Mouse (Mus musculus) ES-CJ7 (cell line): ENCODE measurements around the gene Gm21818.
"Not testable (repeated sequence)": the region's sequence is repeated elsewhere in the genome, so short reads cannot be mapped to it uniquely, and the experiment has no call there.

Experiments
- DNase-seq: peaks from one replicate; pipeline ENCODE4 v3.0.0; 2011; ENCODE audit warnings: low read depth, low spot score

Gm21818 gene

DNA sequence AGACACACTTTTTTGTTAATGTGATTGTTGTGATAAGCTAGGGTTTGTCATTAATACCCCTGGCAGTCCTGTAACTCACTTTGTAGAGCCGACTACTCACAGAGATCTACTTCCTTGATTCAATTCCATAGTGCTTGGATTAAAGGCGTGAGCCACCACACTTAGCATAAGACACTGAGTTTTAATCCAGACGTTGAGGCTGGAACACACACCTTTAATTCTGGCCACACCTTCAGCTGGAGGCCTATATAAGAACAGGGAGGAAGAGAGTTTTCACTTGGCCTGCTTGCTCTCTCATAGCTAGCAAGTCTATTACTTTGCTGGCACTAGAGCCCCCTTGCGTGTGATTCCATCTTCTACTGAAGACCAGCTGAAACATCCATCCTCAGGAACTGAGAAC, at the start of gene Gm21818:
Gene Gm21818, plus strand, starts transcription at position 301 of the 400 bp plus-strand sequence.
- not testable (repeated sequence) for DNase-seq

DNA sequence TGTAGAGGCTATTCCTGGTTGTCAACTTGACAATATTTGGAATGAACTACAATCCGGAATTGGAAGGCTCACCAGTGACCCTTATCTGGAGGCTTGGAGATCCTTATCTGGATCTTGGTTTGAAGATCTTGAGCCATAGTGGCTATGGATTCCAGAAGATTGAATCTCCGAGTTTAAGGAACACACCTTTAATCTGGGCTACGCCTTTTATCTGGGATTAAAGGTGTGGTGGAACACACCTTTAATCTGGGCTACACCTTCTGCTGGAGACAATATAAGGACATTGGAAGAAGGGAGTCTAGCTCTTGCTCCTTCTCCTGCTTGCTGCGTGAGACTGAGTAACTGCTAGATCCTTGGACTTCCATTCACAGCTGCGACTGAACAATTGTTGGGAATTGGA, 32.3 kb upstream of the Gm21818 start, which contains the start of gene Gm20767:
Gene Gm20767, plus strand, starts transcription at position 301 of the 400 bp plus-strand sequence.
- not testable (repeated sequence) for DNase-seq

DNA sequence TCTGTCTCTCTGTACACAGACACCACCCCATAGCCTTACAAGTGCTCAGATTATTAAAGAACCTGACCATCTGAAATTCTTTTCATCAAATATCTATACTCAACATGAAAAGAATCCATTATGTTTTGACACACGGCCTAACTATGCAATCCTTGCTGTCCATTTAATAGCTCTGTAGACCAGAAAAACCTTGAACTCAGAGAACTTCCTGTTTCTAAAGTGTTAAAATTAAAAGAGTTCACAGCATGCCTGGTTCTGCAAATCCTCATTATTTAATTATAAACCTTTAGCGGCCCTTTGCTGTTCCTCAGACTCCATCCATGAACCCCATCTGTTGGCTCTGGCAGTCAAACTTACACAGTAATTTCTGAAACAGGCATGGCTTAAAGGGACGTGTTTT, 29.9 kb upstream of the Gm21818 start:
- not testable (repeated sequence) for DNase-seq

DNA sequence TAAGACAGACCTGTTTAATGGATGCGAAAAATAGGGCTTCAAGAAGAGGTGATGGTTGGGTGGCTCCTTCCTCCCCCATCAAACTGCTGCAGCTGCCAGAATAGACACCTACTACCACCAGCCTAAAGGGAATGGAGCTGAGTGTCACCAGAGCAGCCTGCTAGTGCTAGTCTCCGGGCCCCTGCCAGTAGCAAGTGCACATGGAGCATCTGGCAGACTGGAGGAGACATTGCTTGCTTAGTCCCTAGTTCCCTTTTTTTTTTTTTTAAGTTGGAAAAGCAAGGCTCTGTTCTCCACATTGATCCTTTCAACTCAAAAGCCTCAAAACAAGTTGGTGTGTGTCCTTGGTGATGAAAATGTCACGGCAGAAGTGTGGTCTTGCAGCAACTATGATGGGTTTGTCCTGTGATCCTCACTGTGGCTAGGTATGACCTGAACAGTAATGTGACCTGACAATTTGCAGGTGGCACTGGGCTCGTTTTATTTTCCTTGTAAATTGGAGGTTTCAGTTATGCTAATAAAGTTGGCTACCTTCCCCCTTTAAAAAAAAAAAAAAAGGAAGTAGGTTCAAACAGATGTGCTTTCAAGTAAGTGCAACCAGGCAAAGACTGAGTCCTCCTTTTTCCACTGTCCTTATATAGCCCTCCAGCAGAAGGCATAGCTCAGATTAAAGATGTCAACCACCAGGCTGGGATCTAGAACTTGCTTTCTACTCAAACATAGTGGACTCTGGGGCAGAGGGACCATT, 22.4 kb upstream of the Gm21818 start:
- not testable (repeated sequence) for DNase-seq

DNA sequence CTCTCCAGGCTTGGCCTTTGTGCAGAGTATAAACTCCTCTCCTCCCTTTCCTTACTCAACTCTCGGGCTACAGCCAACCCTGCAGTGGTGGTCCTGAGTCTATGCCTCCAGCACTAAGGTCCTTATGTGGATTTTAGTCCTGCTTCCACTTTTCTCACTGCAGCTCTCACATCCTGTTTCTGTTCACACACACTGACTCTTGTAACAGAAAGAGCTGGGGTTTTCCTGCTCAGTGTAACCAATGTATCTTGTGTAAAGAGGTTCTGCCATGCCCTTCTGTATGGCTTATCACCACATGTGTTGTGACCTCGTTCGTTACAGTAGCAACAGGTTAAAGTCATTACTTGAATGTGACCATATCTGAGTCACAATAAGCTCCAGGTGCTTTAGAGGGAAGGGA, 21.6 kb upstream of the Gm21818 start:
- not testable (repeated sequence) for DNase-seq

DNA sequence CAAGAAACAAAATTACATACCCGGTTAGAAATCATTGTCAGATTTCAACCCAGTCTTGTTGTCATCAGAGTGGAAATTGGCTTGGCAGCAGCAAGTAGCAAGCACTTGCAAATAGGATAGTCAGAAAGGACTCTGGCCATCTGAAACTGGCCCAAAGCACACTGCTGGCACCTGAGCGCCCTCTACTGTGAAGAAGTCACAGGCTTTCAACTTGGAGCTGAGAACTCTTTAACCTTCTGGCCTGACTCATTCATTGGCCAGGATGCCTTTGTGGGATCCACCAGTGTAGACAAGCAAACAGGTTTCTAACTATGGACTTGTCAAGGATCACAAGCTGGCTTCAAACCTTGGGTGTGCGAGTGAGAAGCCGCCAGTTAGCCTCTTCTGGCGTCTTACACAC, 3.9 kb upstream of the Gm21818 start:
- not testable (repeated sequence) for DNase-seq

DNA sequence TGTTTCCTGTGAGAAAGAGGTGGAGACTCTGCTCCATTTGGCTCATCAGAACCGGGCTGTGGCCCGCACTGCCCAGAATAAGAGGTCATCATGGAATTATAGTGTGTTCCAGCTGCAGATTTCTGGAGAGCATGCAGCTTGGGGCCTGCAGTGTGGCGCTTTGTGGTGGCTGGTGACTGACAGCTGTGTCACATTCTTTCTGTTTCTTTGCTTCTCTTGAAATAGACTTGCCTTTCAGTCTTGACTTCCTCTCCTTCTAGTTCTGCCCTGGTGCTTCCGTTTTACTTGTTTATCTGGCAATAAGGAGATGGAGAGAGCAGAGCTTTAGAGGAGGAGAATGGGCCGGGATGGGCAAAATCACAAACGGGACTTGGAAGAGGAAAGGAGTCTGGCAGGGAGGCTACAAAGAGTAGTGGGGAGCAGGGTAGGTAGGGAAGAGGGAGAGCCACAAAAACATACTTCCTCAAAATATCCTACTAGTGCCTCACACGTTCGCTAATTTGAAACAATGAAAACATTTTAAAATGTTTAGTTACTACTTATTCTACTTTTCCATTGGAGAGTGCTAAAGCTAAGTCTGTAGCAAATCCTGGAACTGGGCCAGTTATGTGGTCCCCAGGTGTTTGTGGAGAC, 24.1 kb downstream of the Gm21818 start:
- not testable (repeated sequence) for DNase-seq

DNA sequence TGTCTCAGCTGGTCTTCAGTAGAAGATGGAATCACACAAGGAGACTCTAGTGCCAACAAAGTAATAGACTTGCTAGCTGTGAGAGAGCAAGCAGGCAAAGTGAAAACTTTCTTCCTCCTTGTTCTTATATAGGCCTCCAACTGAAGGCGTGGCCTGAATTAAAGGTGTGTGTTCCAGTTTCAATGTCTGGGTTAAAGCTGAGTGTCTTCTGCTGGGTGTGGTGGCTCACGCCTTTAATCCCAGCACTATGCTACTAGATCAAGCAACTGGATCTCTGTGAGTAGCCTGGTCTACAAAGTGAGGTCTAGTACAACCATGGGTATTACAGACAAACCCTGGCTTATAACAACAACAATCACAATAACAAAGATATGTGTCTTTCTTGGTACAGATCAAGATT, 43.6 kb downstream of the Gm21818 start, which contains the start of gene Gm21762:
Gene Gm21762, minus strand, starts transcription at position 101 of the 400 bp plus-strand sequence.
- DNase-seq, result not testable (repeated sequence)

DNA sequence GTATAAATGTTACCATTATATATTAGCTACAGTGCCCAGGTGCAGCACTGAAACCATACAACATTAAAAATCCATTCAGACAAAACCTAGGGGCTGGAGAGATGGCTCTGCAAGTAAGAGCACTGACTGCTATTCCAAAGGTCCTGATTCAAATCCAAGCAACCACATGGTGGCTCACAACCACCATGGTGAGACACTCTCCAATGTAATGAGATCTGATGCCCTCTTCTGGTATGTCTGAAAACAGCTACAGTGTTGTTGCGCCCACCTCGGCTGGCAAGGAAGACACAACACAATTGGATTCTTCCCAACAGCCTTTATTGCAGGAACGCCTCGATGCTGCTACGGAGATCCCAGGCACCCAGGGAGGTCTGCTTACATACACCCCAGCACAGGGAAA, 48.7 kb downstream of the Gm21818 start:
- peak; percentile 30 for DNase-seq

DNA sequence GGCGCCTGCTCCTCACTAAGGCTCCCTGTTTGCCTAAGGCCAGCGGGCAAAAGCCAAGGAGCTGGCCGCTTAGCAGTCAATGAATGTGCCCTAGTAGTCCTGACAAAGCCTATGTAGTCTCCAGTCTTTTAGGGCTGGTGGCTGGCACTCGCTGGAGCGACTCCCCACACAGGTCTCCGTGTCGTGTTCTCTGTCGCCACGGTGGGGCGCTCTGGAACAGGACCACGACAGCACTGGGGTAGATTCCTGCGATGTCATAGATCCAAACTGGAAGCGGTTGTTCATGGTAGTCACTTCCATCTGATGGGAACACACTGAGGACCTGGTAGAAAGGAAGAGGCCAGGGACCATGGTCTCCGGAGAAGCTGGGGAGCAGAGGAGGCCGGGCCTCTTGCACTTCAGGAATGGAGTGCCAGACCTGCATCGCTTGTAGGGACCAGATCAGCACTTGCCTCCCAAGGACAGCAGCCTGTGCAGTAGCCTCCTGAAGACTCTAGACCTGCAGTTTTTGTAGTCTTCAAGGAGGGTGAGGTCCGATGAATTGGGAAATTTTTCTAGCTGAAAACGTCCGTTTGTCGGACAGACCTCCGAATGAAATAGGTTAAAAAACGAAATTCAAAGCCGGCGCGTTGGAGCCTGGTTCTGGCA, 50.9 kb downstream of the Gm21818 start:
- peak; percentile 24 for DNase-seq
